Mouse (Mus musculus) cerebellum, adult 2 months (tissue): ENCODE results near the gene Irak2.

Experiments
- CTCF ChIP-seq: fragments of 200-500 bp; IDR thresholded peaks from 2 replicates; pipeline ENCODE4 v1.5.1; 2011; ENCODE audit warnings: low read depth, mild to moderate bottlenecking, control low read depth, low read length, moderate library complexity, borderline replicate concordance; ENCODE audit not compliant: insufficient read depth
- POLR2A ChIP-seq: fragments of 200-500 bp; IDR thresholded peaks from 2 replicates; pipeline ENCODE4 v1.6.1; 2011; ENCODE audit warnings: low read length, control low read depth, borderline replicate concordance; ENCODE audit not compliant: insufficient read depth

DNA sequence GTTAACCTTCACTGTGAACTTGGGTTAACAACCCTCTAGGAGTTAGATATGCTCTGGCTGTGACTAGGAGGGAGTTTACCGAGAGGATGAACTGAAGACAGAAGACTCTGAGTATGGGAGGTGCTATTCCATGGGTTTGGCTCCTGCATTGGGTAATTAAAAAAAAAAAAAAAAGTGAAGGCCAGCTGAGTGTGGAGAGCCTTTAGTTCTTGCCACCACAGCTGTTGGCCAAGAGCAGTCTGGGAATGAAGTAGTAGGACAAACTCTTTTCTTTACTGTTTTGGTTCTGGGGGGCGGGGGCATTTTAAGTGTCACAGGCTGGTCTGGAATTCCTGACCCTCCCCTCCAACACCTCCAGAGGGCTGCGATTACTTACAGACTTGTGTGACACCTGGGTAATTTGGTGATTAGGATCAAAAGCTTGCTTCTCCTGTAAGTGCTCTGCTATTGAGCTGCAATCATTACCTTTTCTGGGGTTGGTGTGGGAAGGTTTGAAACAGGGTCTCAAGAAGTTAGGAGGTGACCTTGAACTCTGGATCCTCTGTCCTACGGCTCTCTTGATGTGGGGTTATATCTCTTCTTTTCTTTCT lies 57.6 kb downstream of the Irak2 start:
- no peak for TF ChIP-seq POLR2A
- TF ChIP-seq CTCF, result no peak
